Mouse (Mus musculus) heart, postnatal 25 days (tissue): ENCODE data around the gene Frmpd3. TPM values are rescaled to one million over a fixed set of nuclear protein-coding genes. Genes with fewer than 3 reads are reported as not detected.
"Not testable (repeated sequence)": the region's sequence is repeated elsewhere in the genome, so short reads cannot be mapped to it uniquely, and the experiment has no call there.

ENCODE experiments used
- DNase-seq: peaks from one replicate; pipeline ENCODE4 v3.0.0; 2022; ENCODE audit warnings: low spot score
- intact Hi-C: fragments of 180-260 bp; cut with DNase I; formaldehyde crosslinking; loops from one replicate; pipeline ENCODE4 v1.15.1; 2025
- total RNA-seq, 2 experiments: library from RNA; stranded (reverse); gene quantifications; 2 replicates each; pipeline ENCODE4 v1.2.3; 2021

The Frmpd3 gene
- total RNA-seq: under 1 TPM in 1 of 2 experiments, not detected in 1; 0.03 TPM

GRCm38 (mm10) chrX:140341656-140342392 lies at the start of gene Frmpd3:
Gene Frmpd3 (plus strand): TSS chrX:140342263.
- no peak for DNase-seq
- intact Hi-C loops: no loop called here

GRCm38 (mm10) chrX:140303731-140304130 lies 38.3 kb upstream of the Frmpd3 start:
- intact Hi-C loops: no loop called here
- no peak for DNase-seq

DNA sequence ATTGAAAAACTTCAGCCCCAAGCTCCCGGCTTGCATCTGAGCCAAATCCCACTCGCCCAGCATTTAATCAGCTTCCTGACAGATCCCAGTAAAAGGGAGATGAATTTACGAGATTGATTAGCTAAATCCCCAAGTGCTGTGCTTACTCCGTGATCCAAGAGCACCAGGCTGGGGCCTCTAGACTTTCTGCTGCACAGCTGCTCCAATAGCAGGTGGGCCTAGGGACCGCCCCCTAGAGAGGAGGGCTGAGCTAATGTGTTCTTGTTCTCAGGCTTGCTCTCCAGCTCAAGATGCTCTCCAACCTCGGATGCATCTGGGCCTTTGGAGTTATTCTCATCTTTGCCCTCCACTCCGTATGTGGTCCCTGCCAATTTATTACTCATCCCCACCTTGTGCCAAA lies 36.4 kb upstream of the Frmpd3 start:
- no peak for DNase-seq
- intact Hi-C loops: no loop called here

GRCm38 (mm10) chrX:140317931-140318330 lies 24.1 kb upstream of the Frmpd3 start:
- no peak for DNase-seq
- intact Hi-C loops: no loop called here

DNA sequence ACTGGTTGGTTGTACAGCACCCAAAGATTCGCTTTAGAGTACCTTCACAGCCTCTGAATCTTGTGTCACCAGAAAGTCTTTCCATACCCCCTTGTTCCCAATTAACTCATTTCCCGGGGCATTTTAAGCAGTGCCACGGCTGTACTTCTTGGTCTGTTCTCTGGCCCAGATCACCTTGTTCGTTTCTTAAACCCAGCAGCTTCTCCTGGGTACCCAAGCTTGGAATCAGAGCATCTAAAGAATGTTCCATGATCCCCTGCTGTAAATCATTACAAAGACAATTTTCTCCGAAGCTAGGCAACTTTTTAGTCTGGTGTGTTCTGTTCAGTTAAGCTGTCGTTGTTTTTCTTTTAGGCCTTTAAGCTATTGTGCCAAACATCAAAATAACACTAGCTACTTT lies 22.9 kb upstream of the Frmpd3 start:
- intact Hi-C loops: no loop called here
- no peak for DNase-seq

- DNase-seq, intact Hi-C loops: not testable (repeated sequence)
Measured at GRCm38 (mm10) chrX:140320671-140321070, 21.4 kb upstream of the Frmpd3 start.

DNA sequence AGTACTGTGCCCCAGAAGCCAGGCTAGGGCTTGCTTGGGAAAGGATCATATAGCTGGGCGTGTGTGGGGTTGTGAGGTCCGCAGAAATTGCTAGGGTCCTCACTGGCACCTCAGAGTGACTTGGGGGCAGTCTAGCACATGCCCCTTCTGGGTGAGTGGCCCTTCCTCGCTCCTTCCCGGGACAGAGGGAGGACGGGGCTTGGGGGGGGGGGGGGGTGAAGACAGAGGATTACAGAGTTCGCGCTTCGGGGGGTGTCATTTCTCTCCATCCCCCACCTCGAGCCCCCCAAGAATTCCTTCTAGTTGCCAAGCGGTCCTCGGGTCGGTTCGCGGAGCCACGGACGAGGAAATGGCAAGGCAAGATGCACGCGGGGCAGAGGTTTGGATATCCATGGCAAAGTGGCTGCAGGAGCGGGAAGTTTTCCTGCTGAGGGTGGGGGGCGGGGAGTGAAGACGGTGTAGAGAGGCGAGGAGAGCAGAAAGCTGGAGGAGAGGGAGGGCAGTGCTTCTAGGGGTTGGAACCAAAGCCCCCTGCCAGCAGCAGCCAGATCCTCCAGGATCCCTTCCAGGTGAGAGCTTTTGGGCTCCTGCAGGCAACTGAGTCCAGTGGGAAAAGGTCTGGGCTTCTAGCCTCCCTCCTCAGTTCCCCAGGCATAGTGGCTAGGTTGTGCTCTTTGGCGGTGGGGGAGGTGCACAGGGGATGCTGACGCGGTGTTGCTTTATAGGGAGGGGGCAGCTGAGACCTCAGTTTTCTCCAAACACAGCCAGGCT lies 515 bp downstream of the Frmpd3 start:
- DNase-seq: no peak
- intact Hi-C loops: no loop called here

DNA sequence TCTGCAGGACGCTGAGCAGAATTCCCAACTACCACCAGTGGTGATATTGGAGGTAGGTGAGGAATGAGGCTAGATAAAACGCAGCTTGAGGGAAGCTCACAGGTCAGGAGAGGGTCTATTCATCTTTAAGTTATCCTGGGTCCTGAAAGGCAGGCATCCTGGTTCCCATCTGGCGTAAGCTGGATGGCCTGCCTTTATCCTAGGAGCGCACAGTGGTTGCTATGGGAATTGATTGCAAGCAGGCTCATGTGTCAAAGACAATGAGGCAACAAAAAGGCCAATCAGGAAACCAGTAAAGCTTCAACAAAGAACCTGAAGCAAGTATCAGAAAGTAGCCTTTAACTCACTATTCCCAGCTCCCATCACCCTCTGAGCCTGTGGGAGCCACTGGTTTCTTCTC lies 33.6 kb downstream of the Frmpd3 start:
- intact Hi-C loops: no loop called here
- DNase-seq: no peak

DNA sequence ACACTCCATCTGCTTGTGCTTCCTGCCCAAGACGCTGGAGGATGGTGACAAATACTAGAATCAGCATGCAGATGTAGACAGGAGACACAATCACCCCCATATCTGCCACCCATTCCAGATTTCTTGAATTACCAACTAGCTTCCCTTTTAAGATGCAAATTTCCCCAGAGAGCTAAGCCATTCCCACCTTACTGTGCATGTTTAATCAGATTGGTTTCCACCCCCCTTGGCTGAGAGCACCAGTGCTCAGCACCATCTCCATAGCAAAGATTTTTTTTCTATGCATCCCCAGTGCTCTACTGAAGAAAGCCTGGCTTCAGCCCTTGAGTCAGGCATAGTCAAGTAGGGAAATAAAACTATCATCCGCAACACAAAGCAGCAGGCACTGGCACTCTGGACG lies 57.9 kb downstream of the Frmpd3 start:
- intact Hi-C loops: no loop called here
- DNase-seq: no peak

DNA sequence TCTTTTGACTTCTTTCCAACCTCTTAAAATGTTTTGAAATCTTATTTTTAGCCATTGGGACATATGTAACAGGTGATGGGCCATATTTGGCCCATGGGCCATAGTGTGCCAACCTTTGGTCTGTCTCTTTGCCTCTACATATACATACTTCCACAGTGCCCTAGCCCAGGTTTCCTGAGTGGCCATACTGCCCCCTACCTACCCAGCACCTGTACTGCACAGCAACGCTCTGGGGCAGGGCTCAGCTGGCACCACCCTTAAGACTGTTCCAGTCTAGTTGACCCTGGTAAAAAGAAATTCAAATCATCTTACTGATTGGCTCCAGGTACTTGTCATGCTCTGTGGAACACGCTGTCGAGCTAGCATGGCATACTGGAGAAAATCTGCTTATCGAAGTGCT lies 60.8 kb downstream of the Frmpd3 start:
- no peak for DNase-seq
- intact Hi-C loops: no loop called here

DNA sequence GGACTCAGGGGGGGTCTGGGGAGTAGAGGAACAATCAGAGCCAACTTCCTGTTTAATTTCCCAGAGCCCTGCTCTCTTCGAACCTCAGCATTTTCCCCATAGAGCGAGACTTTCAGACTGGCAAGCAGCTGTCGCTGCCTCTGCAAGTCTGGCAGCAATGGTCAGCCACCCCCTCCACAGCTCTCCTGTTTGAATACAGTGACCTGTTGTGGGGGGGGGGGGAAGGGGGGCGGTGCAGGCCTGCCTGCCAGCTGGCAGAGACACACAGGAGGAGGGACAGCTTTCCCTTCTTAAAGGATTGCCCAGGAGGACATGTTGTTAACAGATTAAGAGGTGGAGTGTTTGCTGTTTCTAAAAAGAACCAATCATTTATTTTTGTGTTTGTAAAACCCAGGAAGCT lies 64.0 kb downstream of the Frmpd3 start:
- intact Hi-C loops: no loop called here
- no peak for DNase-seq

GRCm38 (mm10) chrX:140406501-140406900 lies 64.4 kb downstream of the Frmpd3 start:
- intact Hi-C loops: no loop called here
- DNase-seq: no peak

DNA sequence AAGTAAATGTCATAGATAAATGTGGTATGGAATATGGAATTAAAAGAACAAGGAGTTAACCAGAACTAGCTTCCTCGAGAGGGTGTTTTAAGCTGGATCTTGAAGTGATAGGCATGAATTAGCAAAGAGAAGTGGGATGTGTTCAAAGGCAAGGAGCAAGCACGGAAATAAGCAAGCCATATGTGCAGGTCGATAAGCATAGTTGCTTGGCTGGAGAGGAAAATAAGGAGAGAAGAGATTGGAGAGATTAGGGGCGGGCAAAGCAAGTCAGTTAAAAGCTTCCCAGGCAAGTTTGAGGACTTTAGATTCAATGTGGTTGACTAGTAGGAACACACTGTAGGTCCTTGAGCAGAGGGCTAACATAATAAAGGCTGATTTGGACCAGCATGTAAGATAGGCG lies 65.5 kb downstream of the Frmpd3 start:
- DNase-seq: no peak
- intact Hi-C loops: no loop called here

GRCm38 (mm10) chrX:140418467-140418866 lies 76.4 kb downstream of the Frmpd3 start:
- DNase-seq: no peak
- intact Hi-C loops: no loop called here

DNA sequence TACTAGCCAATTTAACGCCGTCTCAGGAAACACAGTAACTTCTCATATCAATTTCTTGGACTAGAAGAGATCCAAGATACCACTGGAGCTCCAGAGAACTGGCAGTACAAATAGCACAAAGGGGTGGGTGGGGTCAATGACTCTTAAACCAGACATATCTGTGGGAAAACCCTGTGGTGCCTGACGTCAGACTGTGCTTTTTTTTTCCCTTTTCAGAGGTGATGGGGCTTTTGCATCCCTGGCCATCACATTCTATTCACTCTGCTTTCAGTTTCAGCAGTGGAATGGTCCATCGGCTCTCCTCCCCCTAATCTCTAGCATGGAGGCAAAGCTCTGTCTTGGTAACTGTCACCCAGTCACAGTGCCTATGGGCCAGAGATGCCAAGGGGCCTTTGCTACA lies 85.1 kb downstream of the Frmpd3 start:
- intact Hi-C loops: no loop called here
- DNase-seq: no peak

DNA sequence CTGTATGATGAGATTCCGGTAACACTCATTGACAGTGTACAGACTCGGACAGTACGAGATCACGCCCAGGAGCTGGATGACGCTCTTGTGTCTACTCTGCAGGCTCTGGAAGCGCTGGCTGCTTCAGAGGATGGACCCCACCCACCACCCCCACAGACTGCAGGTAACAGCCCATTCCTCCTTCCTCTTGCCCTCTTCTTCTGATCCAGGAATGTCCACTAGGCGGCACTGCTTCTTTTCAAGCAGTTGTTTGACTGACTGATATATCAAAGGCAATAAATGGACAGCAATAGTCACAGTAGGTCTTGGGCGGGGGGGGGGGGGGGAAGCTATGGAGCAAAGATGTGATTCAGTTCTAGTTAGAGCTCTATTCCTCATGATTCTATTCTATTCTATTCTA lies 86.2 kb downstream of the Frmpd3 start:
- DNase-seq: no peak
- intact Hi-C loops: no loop called here

- no peak for DNase-seq
- intact Hi-C loops: no loop called here
Measured at GRCm38 (mm10) chrX:140429985-140430384, 87.9 kb downstream of the Frmpd3 start.

- DNase-seq: no peak
- intact Hi-C loops: no loop called here
Measured at GRCm38 (mm10) chrX:140430506-140430905, 88.4 kb downstream of the Frmpd3 start.

GRCm38 (mm10) chrX:140431981-140432380 lies 89.9 kb downstream of the Frmpd3 start:
- no peak for DNase-seq
- intact Hi-C loops: no loop called here

GRCm38 (mm10) chrX:140432786-140433185 lies 90.7 kb downstream of the Frmpd3 start:
- intact Hi-C loops: no loop called here
- no peak for DNase-seq

GRCm38 (mm10) chrX:140437906-140438305 lies 95.8 kb downstream of the Frmpd3 start:
- intact Hi-C loops: no loop called here
- no peak for DNase-seq

GRCm38 (mm10) chrX:140445551-140445950 lies 103.5 kb downstream of the Frmpd3 start:
- intact Hi-C loops: no loop called here

More at GRCm38 (mm10) chrX:140445551-140445950, 103.5 kb downstream of the Frmpd3 start:
- no peak for DNase-seq
